Mouse (Mus musculus) stomach, adult 2 months (tissue): ENCODE results near the gene Atp6ap1l. TPM values are rescaled to one million over a fixed set of nuclear protein-coding genes. Genes with fewer than 3 reads are reported as not detected.

ENCODE experiments used
- polyA plus RNA-seq: library from polyadenylated mRNA; depleted of rRNA; stranded (reverse); fragments of >200 nt; gene quantifications from 2 replicates; pipeline ENCODE4 v1.2.3, GENCODE M21; 2012; rRNA removed

Atp6ap1l gene
- not detected in 2 replicates for polyA plus RNA-seq

GRCm38 (mm10) chr13:90905176-90905575 is at the start of gene Atp6ap1l:
Gene Atp6ap1l (minus strand): TSS chr13:90905355.

GRCm38 (mm10) chr13:90922751-90923612 is 17.8 kb upstream of the Atp6ap1l start, which contains the start of gene Rps23:
Gene Rps23 (plus strand): TSS chr13:90922958.

Other genes starting within 250 kb of the Atp6ap1l start
- 12.8 and 16.8 TPM in 2 replicates for gene Rps23, start 17.6 kb upstream of the Atp6ap1l start, polyA plus RNA-seq